Mouse (Mus musculus) cortical plate, adult 2 months (tissue): ENCODE measurements around the gene Smg5.

Experiments
- CTCF ChIP-seq: fragments of 200-500 bp; IDR thresholded peaks from 2 replicates; pipeline ENCODE4 v1.5.1; 2011; ENCODE audit warnings: mild to moderate bottlenecking, control low read depth, low read length; ENCODE audit not compliant: insufficient read depth; ENCODE audit errors: extremely low read depth
- POLR2A ChIP-seq: fragments of 200-500 bp; IDR thresholded peaks from 2 replicates; pipeline ENCODE4 v1.6.1; 2011; ENCODE audit warnings: mild to moderate bottlenecking, low read length, control low read depth; ENCODE audit not compliant: insufficient read depth; ENCODE audit errors: extremely low read depth

GRCm38 (mm10) chr3:88335436-88336053 is 515 bp upstream of the Smg5 start:
- TF ChIP-seq POLR2A (no peak), CTCF (no peak)
